Mouse (Mus musculus) MEL (cell line): Measurements from ENCODE around the gene 2210011C24Rik. TPM values are rescaled to one million over a fixed set of nuclear protein-coding genes. Genes with fewer than 3 reads are reported as not detected.

Experiments
- DNase-seq: peaks from one replicate; pipeline ENCODE4 v3.0.0; 2011; ENCODE audit warnings: low read depth, low spot score
- H3K27ac ChIP-seq: 2 replicates; pipeline ENCODE4 v1.5.1; 2012; ENCODE audit warnings: low read depth, mild to moderate bottlenecking, control low read depth, low read length, moderate library complexity; ENCODE audit not compliant: control insufficient read depth
- H3K27me3 ChIP-seq, 2 experiments: fragments of 150-350 bp in 1 of 2; sonication (generic) in 1 of 2; 2 replicates each; pipeline ENCODE4 v1.6.1; 2012; ENCODE audit warnings: low read length in 2 of 2, mild to moderate bottlenecking in 2 of 2, improper control_type of control experiment in 1 of 2, moderate library complexity in 1 of 2; ENCODE audit not compliant: insufficient read depth in 2 of 2, control insufficient read depth in 1 of 2
- H3K36me3 ChIP-seq, 2 experiments: 2 replicates each; pipeline ENCODE4 v1.6.1; 2012 to 2014; ENCODE audit warnings: low read length in 2 of 2, improper control_type of control experiment in 1 of 2, inconsistent platforms in 1 of 2, mild to moderate bottlenecking in 1 of 2; ENCODE audit not compliant: insufficient read depth in 2 of 2, control insufficient read depth in 1 of 2
- H3K4me1 ChIP-seq, 2 experiments: fragments of 150-350 bp in 1 of 2; sonication (generic) in 1 of 2; 2 replicates each; pipeline ENCODE4 v1.6.1; 2012; ENCODE audit warnings: low read length in 2 of 2, improper control_type of control experiment in 1 of 2, mild to moderate bottlenecking in 1 of 2; ENCODE audit not compliant: insufficient read depth in 2 of 2, control insufficient read depth in 1 of 2
- H3K4me3 ChIP-seq, 2 experiments: fragments of 150-350 bp in 1 of 2; sonication (generic) in 1 of 2; 2 replicates each; pipeline ENCODE4 v1.5.1; 2012; ENCODE audit warnings: low read depth in 2 of 2, low read length in 2 of 2, mild to moderate bottlenecking in 2 of 2, moderate library complexity in 2 of 2, control low read depth in 1 of 2, improper control_type of control experiment in 1 of 2; ENCODE audit not compliant: control insufficient read depth in 1 of 2, insufficient read depth in 1 of 2
- H3K79me2 ChIP-seq: 2 replicates; pipeline ENCODE4 v1.6.1; 2012; ENCODE audit warnings: mild to moderate bottlenecking, low read length, moderate library complexity; ENCODE audit not compliant: control insufficient read depth, poor library complexity, insufficient read depth
- H3K9ac ChIP-seq: 2 replicates; pipeline ENCODE4 v1.6.1; 2012; ENCODE audit warnings: low read depth, mild to moderate bottlenecking, control low read depth, low read length, moderate library complexity; ENCODE audit not compliant: control insufficient read depth, poor library complexity, severe bottlenecking
- H3K9me3 ChIP-seq: fragments of 150-350 bp; sonication (generic); replicated peaks from 2 replicates; pipeline ENCODE4 v1.6.1; 2012; ENCODE audit warnings: mild to moderate bottlenecking, low read length, improper control_type of control experiment, moderate library complexity; ENCODE audit not compliant: insufficient read depth
- CHD1 ChIP-seq: IDR thresholded peaks from 2 replicates; pipeline ENCODE4 v1.6.1; 2012; ENCODE audit warnings: low read depth, mild to moderate bottlenecking, inconsistent platforms, low read length, improper control_type of control experiment
- ELF1 ChIP-seq: IDR thresholded peaks from 2 replicates; pipeline ENCODE4 v1.6.1; 2014; ENCODE audit warnings: low read depth, mild to moderate bottlenecking, inconsistent platforms, low read length, improper control_type of control experiment, moderate library complexity
- EP300 ChIP-seq, 2 experiments: IDR thresholded peaks; 2 replicates each; pipeline ENCODE4 v1.6.1; 2011; ENCODE audit warnings: improper control_type of control experiment in 2 of 2, low read length in 2 of 2, low read depth in 1 of 2, mild to moderate bottlenecking in 1 of 2
- ETS1 ChIP-seq: IDR thresholded peaks from 2 replicates; pipeline ENCODE4 v1.6.1; 2012; ENCODE audit warnings: low read depth, mild to moderate bottlenecking, inconsistent platforms, low read length, improper control_type of control experiment, moderate library complexity
- GATA1 ChIP-seq: IDR thresholded peaks from 2 replicates; pipeline ENCODE4 v1.6.1; 2011; ENCODE audit warnings: low read depth, low read length, improper control_type of control experiment
- HCFC1 ChIP-seq: IDR thresholded peaks from 2 replicates; pipeline ENCODE4 v1.6.1; 2012; ENCODE audit warnings: low read depth, mild to moderate bottlenecking, inconsistent platforms, low read length, improper control_type of control experiment, moderate library complexity
- KAT2A ChIP-seq: conservative IDR thresholded peaks from 2 replicates; pipeline ENCODE4 v1.6.1; 2012; ENCODE audit warnings: low read depth, low read length, improper control_type of control experiment, inconsistent platforms
- MAX ChIP-seq: IDR thresholded peaks from 2 replicates; pipeline ENCODE4 v1.6.1; 2011; ENCODE audit warnings: low read length, improper control_type of control experiment
- MAZ ChIP-seq: IDR thresholded peaks from 2 replicates; pipeline ENCODE4 v1.6.1; 2012; ENCODE audit warnings: low read depth, mild to moderate bottlenecking, inconsistent platforms, low read length, improper control_type of control experiment
- MXI1 ChIP-seq: IDR thresholded peaks from 2 replicates; pipeline ENCODE4 v1.6.1; 2011; ENCODE audit warnings: mild to moderate bottlenecking, low read depth, low read length, improper control_type of control experiment
- MYC ChIP-seq: IDR thresholded peaks from 2 replicates; pipeline ENCODE4 v1.6.1; 2011; ENCODE audit warnings: low read depth, mild to moderate bottlenecking, low read length, improper control_type of control experiment, moderate library complexity
- NRF1 ChIP-seq: IDR thresholded peaks from 2 replicates; pipeline ENCODE4 v1.6.1; 2014; ENCODE audit warnings: low read depth, mild to moderate bottlenecking, inconsistent platforms, low read length, improper control_type of control experiment, moderate library complexity; ENCODE audit not compliant: poor library complexity, insufficient read depth, severe bottlenecking
- POLR2A ChIP-seq, 2 experiments: IDR thresholded peaks; 2 replicates each; pipeline ENCODE4 v1.6.1; 2011 to 2012; ENCODE audit warnings: low read length in 2 of 2, mild to moderate bottlenecking in 2 of 2, control low read depth in 1 of 2, improper control_type of control experiment in 1 of 2, low read depth in 1 of 2, moderate library complexity in 1 of 2; ENCODE audit not compliant: control insufficient read depth in 1 of 2, insufficient read depth in 1 of 2, poor library complexity in 1 of 2
- POLR2AphosphoS5 ChIP-seq: IDR thresholded peaks from 2 replicates; pipeline ENCODE4 v1.6.1; 2012; ENCODE audit warnings: low read depth, borderline replicate concordance, mild to moderate bottlenecking, inconsistent platforms, low read length, moderate library complexity, mixed read lengths
- RAD21 ChIP-seq: IDR thresholded peaks from 2 replicates; pipeline ENCODE4 v1.6.1; 2011; ENCODE audit warnings: mild to moderate bottlenecking, low read depth, low read length, improper control_type of control experiment
- RCOR1 ChIP-seq: IDR thresholded peaks from 2 replicates; pipeline ENCODE4 v1.6.1; 2012; ENCODE audit warnings: low read depth, mild to moderate bottlenecking, inconsistent platforms, low read length, improper control_type of control experiment
- SIN3A ChIP-seq: IDR thresholded peaks from 2 replicates; pipeline ENCODE4 v1.6.1; 2012; ENCODE audit warnings: low read length, improper control_type of control experiment, inconsistent platforms
- TAL1 ChIP-seq: IDR thresholded peaks from 2 replicates; pipeline ENCODE4 v1.6.1; 2012; ENCODE audit warnings: mild to moderate bottlenecking, inconsistent platforms, low read length, moderate library complexity, mixed read lengths
- UBTF ChIP-seq: IDR thresholded peaks from 2 replicates; pipeline ENCODE4 v1.6.1; 2012; ENCODE audit warnings: low read depth, mild to moderate bottlenecking, inconsistent platforms, low read length, improper control_type of control experiment, moderate library complexity, borderline replicate concordance; ENCODE audit not compliant: insufficient read depth
- USF1 ChIP-seq: IDR thresholded peaks from 2 replicates; pipeline ENCODE4 v1.6.1; 2014; ENCODE audit warnings: low read depth, mild to moderate bottlenecking, inconsistent platforms, low read length, improper control_type of control experiment, moderate library complexity
- ZKSCAN1 ChIP-seq: IDR thresholded peaks from 2 replicates; pipeline ENCODE4 v1.6.1; 2012; ENCODE audit warnings: low read depth, mild to moderate bottlenecking, inconsistent platforms, low read length, improper control_type of control experiment, moderate library complexity
- ZMIZ1 ChIP-seq: IDR thresholded peaks from 2 replicates; pipeline ENCODE4 v1.6.1; 2012; ENCODE audit warnings: low read depth, mild to moderate bottlenecking, inconsistent platforms, low read length, improper control_type of control experiment, moderate library complexity
- ZNF384 ChIP-seq: IDR thresholded peaks from 2 replicates; pipeline ENCODE4 v1.6.1; 2012; ENCODE audit warnings: low read depth, mild to moderate bottlenecking, inconsistent platforms, low read length, improper control_type of control experiment
- polyA plus RNA-seq, 2 experiments: library from polyadenylated mRNA; stranded (reverse) in 1 of 2; unstranded in 1 of 2; fragments of >175 nt in 1 of 2; fragments of >200 nt in 1 of 2; gene quantifications; 2 replicates each; pipeline versions ENCODE4 v1.2.1 to v1.2.4; 2012; ENCODE audit warnings: low replicate concordance in 2 of 2, low read depth in 1 of 2; ENCODE audit not compliant: insufficient read length in 2 of 2, insufficient read depth in 1 of 2, missing spikeins in 1 of 2
- total RNA-seq: library from RNA; depleted of rRNA; stranded (reverse); fragments of 300-350 nt; gene quantifications from 2 replicates; pipeline ENCODE4 v1.2.3, GENCODE M21; 2012

2210011C24Rik gene
- total and polyA plus RNA-seq, 3 experiments: not detected

DNA sequence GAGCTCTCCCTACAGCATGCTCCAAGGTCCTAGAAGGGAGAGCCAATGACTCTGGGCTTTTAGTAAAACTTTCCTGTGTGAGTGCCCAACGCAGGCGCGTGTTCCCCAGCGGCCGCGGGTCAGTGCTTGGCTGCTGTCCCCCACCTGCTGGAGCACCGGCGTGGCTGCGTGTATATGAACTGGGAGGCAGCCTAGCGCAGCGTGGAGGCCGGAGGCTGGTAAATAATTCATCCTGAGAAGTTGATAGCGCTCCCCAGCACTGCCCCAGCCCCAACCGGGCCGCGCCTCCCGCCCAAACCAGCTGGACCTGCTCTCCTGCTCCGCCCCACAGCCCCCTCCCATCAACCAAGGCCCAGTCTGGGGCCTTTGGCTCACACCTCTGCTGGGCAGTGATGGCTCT is 9.1 kb upstream of the 2210011C24Rik start, which contains the start of gene Palm3:
TSS of gene Palm3 (plus strand) at position 376 of the 400 bp plus-strand sequence.
- DNase-seq: no peak
- H3K4me1 ChIP-seq: peaks cover 2 to 15% of the 10 kb centered on the region in 2 experiments; a peak in 1 of 4 replicates
- no peaks in the 10 kb centered on the region; a peak in 1 of 4 replicates for H3K36me3 ChIP-seq
- no peaks in the 10 kb centered on the region for H3K9me3 ChIP-seq
- H3K4me3 ChIP-seq: no peak within 1 kb of the TSS
- no peak for TF ChIP-seq ETS1
- no peak for TF ChIP-seq NRF1
- no peak for TF ChIP-seq MAZ
- no peak for TF ChIP-seq HCFC1
- no peak for TF ChIP-seq ELF1
- no peak for TF ChIP-seq KAT2A
- no peak for TF ChIP-seq ZNF384
- no peak for TF ChIP-seq GATA1
- TF ChIP-seq RAD21: no peak
- no peak for TF ChIP-seq TAL1
- TF ChIP-seq POLR2AphosphoS5: no peak
- no peak for TF ChIP-seq EP300 (IDR thresholded peaks at IDR 0.05; ENCODE audit: low read depth in 1 of 2, low read length in 2 of 2)
- no peak for TF ChIP-seq CHD1
- no peak for TF ChIP-seq ZKSCAN1
- no peak for TF ChIP-seq UBTF
- no peak for TF ChIP-seq MYC
- no peak for TF ChIP-seq POLR2A (IDR thresholded peaks at IDR 0.05; ENCODE audit: control insufficient read depth in 1 of 2, insufficient read depth in 1 of 2, low read depth in 1 of 2, low read length in 2 of 2, poor library complexity in 1 of 2)
- TF ChIP-seq MXI1: no peak
- TF ChIP-seq RCOR1: no peak
- TF ChIP-seq SIN3A: no peak
- H3K27me3 ChIP-seq: no peaks in the 10 kb centered on the region
- H3K27ac ChIP-seq: no peak within 1 kb of the TSS
- H3K9ac ChIP-seq: no peak within 1 kb of the TSS
- H3K79me2 ChIP-seq: no peaks in the 10 kb centered on the region

DNA sequence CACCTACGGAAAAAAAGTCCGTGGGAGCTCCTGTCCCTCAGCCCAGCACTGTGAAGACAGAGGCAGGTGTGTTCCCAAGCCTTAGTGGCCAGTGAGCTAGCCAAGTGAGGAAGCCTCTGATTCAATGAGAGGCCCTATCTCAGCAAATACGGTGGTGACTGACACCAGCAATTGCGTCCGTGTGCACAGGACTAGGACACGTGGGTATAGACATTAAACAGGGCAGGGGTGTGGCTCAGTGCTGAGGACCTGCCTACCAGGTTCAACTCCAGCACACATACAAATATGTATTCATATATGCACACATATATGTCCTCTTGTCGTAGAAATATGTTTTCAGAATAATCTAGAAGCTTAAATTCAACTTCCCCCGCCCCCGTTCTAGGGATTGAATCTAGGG is 7.8 kb upstream of the 2210011C24Rik start:
- DNase-seq: peak; percentile 47
- Histone ChIP-seq H3K79me2 (no peaks in the 10 kb centered on the region), H3K4me1 (peaks cover 2 to 15% of the 10 kb centered on the region in 2 experiments; a peak in 1 of 4 replicates), H3K9ac (peak overlapping the region; percentile 32), H3K9me3 (no peaks in the 10 kb centered on the region), H3K27ac (no peak overlapping the region), H3K36me3 (no peaks in the 10 kb centered on the region; a peak in 1 of 4 replicates), H3K27me3 (no peaks in the 10 kb centered on the region), H3K4me3 (peak overlapping the region in 1 of 2 experiments; percentile 20; a peak in 1 of 4 replicates)
- peak; percentile 78 for TF ChIP-seq MXI1
- TF ChIP-seq EP300 (IDR thresholded peaks at IDR 0.05; ENCODE audit: low read depth in 1 of 2, low read length in 2 of 2): no peak
- peak; percentile 24; the same call in 1 of the 2 replicates for TF ChIP-seq SIN3A
- TF ChIP-seq ZMIZ1: no peak
- TF ChIP-seq MAX: peak; percentile 27; the same call in 1 of the 2 replicates
- peak; percentile 57; the same call in 1 of the 2 replicates for TF ChIP-seq USF1
- no peak for TF ChIP-seq CHD1
